Mouse (Mus musculus) kidney, embryonic 16.5 days (tissue): ENCODE data around the gene Ankrd7. TPM values are rescaled to one million over a fixed set of nuclear protein-coding genes. Genes with fewer than 3 reads are reported as not detected.
"Not testable (repeated sequence)": the region's sequence is repeated elsewhere in the genome, so short reads cannot be mapped to it uniquely, and the experiment has no call there.

ENCODE experiments used
- ATAC-seq: fragments of 200-750 bp; cut with Nextera tagmentation; 2 replicates; pipeline ENCODE4 v1.8.0; 2017; ENCODE audit warnings: moderate TSS enrichment; ENCODE audit not compliant: low FRiP score, low TSS enrichment
- H3K27ac ChIP-seq: fragments of 300-500 bp; sonication (generic); 2 replicates; pipeline ENCODE4 v1.5.1; 2014; ENCODE audit warnings: low read length
- H3K27me3 ChIP-seq: fragments of 300-500 bp; sonication (generic); 2 replicates; pipeline ENCODE4 v1.6.1; 2014; ENCODE audit warnings: low read length, control low read depth, mixed read lengths; ENCODE audit not compliant: insufficient read depth
- H3K36me3 ChIP-seq: fragments of 300-500 bp; sonication (generic); 2 replicates; pipeline ENCODE4 v1.6.1; 2014; ENCODE audit warnings: low read length, control low read depth, mixed read lengths; ENCODE audit not compliant: insufficient read depth
- H3K4me1 ChIP-seq: fragments of 300-500 bp; sonication (generic); 2 replicates; pipeline ENCODE4 v1.6.1; 2014; ENCODE audit warnings: low read length, control low read depth, mixed read lengths; ENCODE audit not compliant: insufficient read depth
- H3K4me2 ChIP-seq: fragments of 300-500 bp; sonication (generic); replicated peaks from 2 replicates; pipeline ENCODE4 v1.6.1; 2014; ENCODE audit warnings: low read depth, low read length
- H3K4me3 ChIP-seq: fragments of 300-500 bp; sonication (generic); 2 replicates; pipeline ENCODE4 v1.5.1; 2014; ENCODE audit warnings: mild to moderate bottlenecking, low read length
- H3K9ac ChIP-seq: fragments of 300-500 bp; sonication (generic); replicated peaks from 2 replicates; pipeline ENCODE4 v1.6.1; 2014; ENCODE audit warnings: low read length
- H3K9me3 ChIP-seq: fragments of 300-500 bp; sonication (generic); 2 replicates; pipeline ENCODE4 v1.6.1; 2016; ENCODE audit warnings: low read length, control low read depth
- WGBS: fragments of 180-500 bp; shearing (Covaris S2); extraction: QIAGEN DNeasy Blood & Tissue Kit; methylation state at CpG from one replicate; pipeline ENCODE4 v1.1.7; 2014; 5-methylcytosine and 5-hydroxymethylcytosine counted together
- polyA plus RNA-seq: library from polyadenylated mRNA; unstranded; fragments of >200 nt; fragmentation: Nextera tagmentation; extraction: Ambion mirVana; gene quantifications from 2 replicates; pipeline ENCODE4 v1.2.1, GENCODE M21; 2015

The Ankrd7 gene
- polyA plus RNA-seq, result 0.14 and 0.49 TPM in 2 replicates

GRCm38 (mm10) chr6:18866018-18866417 is at the start of gene Ankrd7:
Ankrd7 (plus strand) TSS chr6:18866318.
- H3K4me3 ChIP-seq, result no peak within 1 kb of the TSS
- ATAC-seq, result no peak
- H3K27me3 ChIP-seq, result no peaks in the 10 kb centered on the region
- no peak within 1 kb of the TSS for H3K4me2 ChIP-seq
- H3K36me3 ChIP-seq, result no peaks in the 10 kb centered on the region
- H3K9ac ChIP-seq, result no peak within 1 kb of the TSS
- 93% methylated on average over 8 of the region's 8 CpGs for WGBS
- H3K9me3 ChIP-seq, result no peaks in the 10 kb centered on the region
- H3K4me1 ChIP-seq, result no peaks in the 10 kb centered on the region
- H3K27ac ChIP-seq, result no peak within 1 kb of the TSS

- no peak overlapping the region for H3K9ac ChIP-seq
- no peak overlapping the region for H3K27ac ChIP-seq
- WGBS, result 12% methylated on average over 4 of the region's 4 CpGs
- H3K4me1 ChIP-seq, result no peaks in the 10 kb centered on the region
- H3K36me3 ChIP-seq, result no peaks in the 10 kb centered on the region
- no peak for ATAC-seq
- H3K4me3 ChIP-seq, result no peak overlapping the region
- no peaks in the 10 kb centered on the region for H3K27me3 ChIP-seq
- no peak overlapping the region for H3K4me2 ChIP-seq
- H3K9me3 ChIP-seq, result no peaks in the 10 kb centered on the region
Observed at GRCm38 (mm10) chr6:18819343-18819742, 46.8 kb upstream of the Ankrd7 start.

GRCm38 (mm10) chr6:18820246-18820645 is 45.9 kb upstream of the Ankrd7 start:
- 69% methylated on average over 4 of the region's 4 CpGs for WGBS

GRCm38 (mm10) chr6:18822812-18823211 is 43.3 kb upstream of the Ankrd7 start:
- Histone ChIP-seq H3K27ac (0 out of 2 replicates have a peak overlapping the region, but pooled peaks have one; percentile 3), H3K9ac (no peak overlapping the region), H3K4me3 (no peak overlapping the region), H3K27me3 (no peaks in the 10 kb centered on the region), H3K9me3 (no peaks in the 10 kb centered on the region), H3K4me1 (no peaks in the 10 kb centered on the region), H3K36me3 (no peaks in the 10 kb centered on the region), H3K4me2 (no peak overlapping the region)
- no peak for ATAC-seq
- 31% methylated on average over 1 of the region's 1 CpGs for WGBS

More at GRCm38 (mm10) chr6:18820246-18820645, 45.9 kb upstream of the Ankrd7 start:
- no peaks in the 10 kb centered on the region for H3K9me3 ChIP-seq
- no peaks in the 10 kb centered on the region for H3K4me1 ChIP-seq
- no peaks in the 10 kb centered on the region for H3K36me3 ChIP-seq
- H3K27me3 ChIP-seq, result no peaks in the 10 kb centered on the region
- H3K9ac ChIP-seq, result no peak overlapping the region
- H3K27ac ChIP-seq, result no peak overlapping the region
- no peak overlapping the region for H3K4me3 ChIP-seq
- H3K4me2 ChIP-seq, result no peak overlapping the region
- no peak for ATAC-seq

- no peak for ATAC-seq
- Histone ChIP-seq H3K4me3 (no peak overlapping the region), H3K36me3 (no peaks in the 10 kb centered on the region), H3K27me3 (no peaks in the 10 kb centered on the region), H3K4me2 (no peak overlapping the region), H3K9me3 (no peaks in the 10 kb centered on the region; the same call in 1 of the 2 replicates), H3K9ac (no peak overlapping the region), H3K27ac (no peak overlapping the region), H3K4me1 (no peaks in the 10 kb centered on the region)
- WGBS, result 78% methylated on average over 1 of the region's 1 CpGs
Observed at GRCm38 (mm10) chr6:18832958-18833357, 33.2 kb upstream of the Ankrd7 start.

- not testable (repeated sequence) for H3K9me3 ChIP-seq, H3K27ac ChIP-seq, H3K27me3 ChIP-seq, H3K36me3 ChIP-seq, H3K4me1 ChIP-seq, H3K9ac ChIP-seq, H3K4me2 ChIP-seq, H3K4me3 ChIP-seq, ATAC-seq
- WGBS, result 67% methylated on average over 3 of the region's 11 CpGs
Observed at GRCm38 (mm10) chr6:18844529-18844928, 21.6 kb upstream of the Ankrd7 start.

GRCm38 (mm10) chr6:18845571-18845970 is 20.5 kb upstream of the Ankrd7 start:
- H3K27me3 ChIP-seq, ATAC-seq, H3K4me3 ChIP-seq, H3K27ac ChIP-seq, H3K36me3 ChIP-seq, H3K4me2 ChIP-seq, H3K9me3 ChIP-seq, H3K9ac ChIP-seq: not testable (repeated sequence)
- 6% methylated on average over 5 of the region's 7 CpGs for WGBS
- peaks cover 12% of the 10 kb centered on the region for H3K4me1 ChIP-seq

GRCm38 (mm10) chr6:18848051-18848701 is 17.9 kb upstream of the Ankrd7 start, which contains the start of gene Lsm8:
Lsm8 (plus strand) TSS chr6:18848579.
- peak within 1 kb of the TSS; percentile 98 for H3K27ac ChIP-seq
- H3K4me1 ChIP-seq, result peaks cover 16% of the 10 kb centered on the region
- H3K27me3 ChIP-seq, result no peaks in the 10 kb centered on the region
- no peaks in the 10 kb centered on the region for H3K9me3 ChIP-seq
- H3K4me3 ChIP-seq, result peak within 1 kb of the TSS; percentile 94
- peak within 1 kb of the TSS; percentile 73 for H3K4me2 ChIP-seq
- peak; percentile 100 for ATAC-seq
- H3K36me3 ChIP-seq, result peaks cover 4% of the 10 kb centered on the region; the same call in 1 of the 2 replicates
- WGBS, result 1% methylated on average over 37 of the region's 37 CpGs
- H3K9ac ChIP-seq, result peak within 1 kb of the TSS; percentile 98

- Histone ChIP-seq H3K9me3 (no peaks in the 10 kb centered on the region), H3K4me3 (peak overlapping the region; percentile 94), H3K27me3 (no peaks in the 10 kb centered on the region), H3K4me2 (peak overlapping the region; percentile 73), H3K36me3 (peaks cover 5% of the 10 kb centered on the region; the same call in 1 of the 2 replicates), H3K27ac (peak overlapping the region; percentile 98), H3K4me1 (peaks cover 16% of the 10 kb centered on the region), H3K9ac (peak overlapping the region; percentile 98)
- 0% methylated on average over 21 of the region's 28 CpGs for WGBS
- ATAC-seq, result no peak
Observed at GRCm38 (mm10) chr6:18848702-18849061, 17.4 kb upstream of the Ankrd7 start.

GRCm38 (mm10) chr6:18855323-18855722 is 10.8 kb upstream of the Ankrd7 start:
- no peak overlapping the region for H3K4me2 ChIP-seq
- no peak for ATAC-seq
- H3K27ac ChIP-seq, result no peak overlapping the region
- H3K4me3 ChIP-seq, result no peak overlapping the region
- no peak overlapping the region for H3K9ac ChIP-seq
- peaks cover 5% of the 10 kb centered on the region; the same call in 1 of the 2 replicates for H3K4me1 ChIP-seq
- peaks cover 22% of the 10 kb centered on the region for H3K36me3 ChIP-seq
- H3K9me3 ChIP-seq, result 0 out of 2 replicates have a peak, but pooled peaks cover 2% of the 10 kb centered on the region
- no peaks in the 10 kb centered on the region for H3K27me3 ChIP-seq
